Mouse (Mus musculus) adrenal gland (tissue): ENCODE results near the gene Chpf2.

ENCODE experiments used
- intact Hi-C: fragments of 180-260 bp; cut with DNase I; formaldehyde crosslinking; loops from one replicate; pipeline ENCODE4 v1.15.1; 2025

Gene Chpf2

GRCm38 (mm10) chr5:24602751-24603343 is 16.3 kb downstream of the Chpf2 start:
- intact Hi-C loops, result no loop called here

GRCm38 (mm10) chr5:24603431-24604010 is 17.0 kb downstream of the Chpf2 start:
- intact Hi-C loops, result no loop called here

GRCm38 (mm10) chr5:24604080-24604655 is 17.6 kb downstream of the Chpf2 start:
- intact Hi-C loops, result no loop called here

- intact Hi-C loops, result no loop called here
Measured at GRCm38 (mm10) chr5:24604656-24605100, 18.1 kb downstream of the Chpf2 start.

GRCm38 (mm10) chr5:24605321-24605979 is 18.9 kb downstream of the Chpf2 start:
- intact Hi-C loops, result no loop called here

- intact Hi-C loops, result no loop called here
Measured at GRCm38 (mm10) chr5:24605980-24606665, 19.6 kb downstream of the Chpf2 start.

- intact Hi-C loops, result no loop called here
Measured at GRCm38 (mm10) chr5:24609388-24609787, 22.8 kb downstream of the Chpf2 start.

GRCm38 (mm10) chr5:24611366-24612301 is 25.1 kb downstream of the Chpf2 start:
- intact Hi-C loops, result no loop called here

GRCm38 (mm10) chr5:24612302-24612649 is 25.7 kb downstream of the Chpf2 start:
- intact Hi-C loops, result no loop called here

GRCm38 (mm10) chr5:24615097-24615496 is 28.6 kb downstream of the Chpf2 start:
- intact Hi-C loops, result no loop called here

GRCm38 (mm10) chr5:24618921-24619320 is 32.4 kb downstream of the Chpf2 start:
- intact Hi-C loops, result no loop called here

GRCm38 (mm10) chr5:24620116-24620515 is 33.6 kb downstream of the Chpf2 start:
- intact Hi-C loops, result no loop called here

GRCm38 (mm10) chr5:24620626-24621025 is 34.1 kb downstream of the Chpf2 start:
- intact Hi-C loops, result no loop called here

GRCm38 (mm10) chr5:24622386-24623040 is 36.0 kb downstream of the Chpf2 start:
- intact Hi-C loops, result no loop called here

GRCm38 (mm10) chr5:24623041-24623985 is 36.8 kb downstream of the Chpf2 start:
- intact Hi-C loops, result no loop called here

GRCm38 (mm10) chr5:24623986-24624821 is 37.7 kb downstream of the Chpf2 start, which contains the start of gene Smarcd3:
Smarcd3 (minus strand) TSS chr5:24624411.
- intact Hi-C loops, result no loop called here

- intact Hi-C loops, result no loop called here
Measured at GRCm38 (mm10) chr5:24624822-24625120, 38.2 kb downstream of the Chpf2 start.

GRCm38 (mm10) chr5:24629712-24630111 is 43.2 kb downstream of the Chpf2 start:
- intact Hi-C loops, result no loop called here
